Mouse (Mus musculus): ENCODE data around the gene Slc50a1.

The Slc50a1 gene

GRCm38 (mm10) chr3:89270051-89270755, at the start of gene Slc50a1:
Slc50a1 (minus strand) TSS chr3:89270570.
- peak; percentile 72 to 74 for DNase-seq

- DNase-seq, result no peak
Measured at GRCm38 (mm10) chr3:89319591-89320350, 49.4 kb upstream of the Slc50a1 start.

- DNase-seq, result no peak
Measured at GRCm38 (mm10) chr3:89318971-89319590, 48.7 kb upstream of the Slc50a1 start.

GRCm38 (mm10) chr3:89318316-89318715, 47.9 kb upstream of the Slc50a1 start:
- no peak for DNase-seq

- DNase-seq, result no peak
Measured at GRCm38 (mm10) chr3:89317246-89317645, 46.9 kb upstream of the Slc50a1 start.

- peak; percentile 45 to 59 for DNase-seq
Measured at GRCm38 (mm10) chr3:89316833-89317232, 46.5 kb upstream of the Slc50a1 start.

- DNase-seq, result peak in 1 of 2 experiments; percentile 24
Measured at GRCm38 (mm10) chr3:89315930-89316831, 45.8 kb upstream of the Slc50a1 start.

- peak in 1 of 2 experiments; percentile 37 for DNase-seq
Measured at GRCm38 (mm10) chr3:89315195-89315929, 45.0 kb upstream of the Slc50a1 start.

- DNase-seq, result no peak
Measured at GRCm38 (mm10) chr3:89314791-89315190, 44.4 kb upstream of the Slc50a1 start.

GRCm38 (mm10) chr3:89314340-89314739, 44.0 kb upstream of the Slc50a1 start:
- no peak for DNase-seq

- no peak for DNase-seq
Measured at GRCm38 (mm10) chr3:89308089-89308488, 37.7 kb upstream of the Slc50a1 start.

GRCm38 (mm10) chr3:89305551-89306325, 35.4 kb upstream of the Slc50a1 start:
- no peak for DNase-seq

GRCm38 (mm10) chr3:89305105-89305504, 34.7 kb upstream of the Slc50a1 start:
- DNase-seq, result no peak

GRCm38 (mm10) chr3:89304440-89304839, 34.1 kb upstream of the Slc50a1 start:
- no peak for DNase-seq

- no peak for DNase-seq
Measured at GRCm38 (mm10) chr3:89300514-89300913, 30.1 kb upstream of the Slc50a1 start.

- DNase-seq, result no peak
Measured at GRCm38 (mm10) chr3:89300071-89300470, 29.7 kb upstream of the Slc50a1 start.

- DNase-seq, result no peak
Measured at GRCm38 (mm10) chr3:89299499-89299898, 29.1 kb upstream of the Slc50a1 start.

- DNase-seq, result no peak
Measured at GRCm38 (mm10) chr3:89298908-89299307, 28.5 kb upstream of the Slc50a1 start.

GRCm38 (mm10) chr3:89296761-89297396, 26.5 kb upstream of the Slc50a1 start:
- no peak for DNase-seq

- no peak for DNase-seq
Measured at GRCm38 (mm10) chr3:89295685-89296230, 25.4 kb upstream of the Slc50a1 start.
